In the genomic region with DNA sequence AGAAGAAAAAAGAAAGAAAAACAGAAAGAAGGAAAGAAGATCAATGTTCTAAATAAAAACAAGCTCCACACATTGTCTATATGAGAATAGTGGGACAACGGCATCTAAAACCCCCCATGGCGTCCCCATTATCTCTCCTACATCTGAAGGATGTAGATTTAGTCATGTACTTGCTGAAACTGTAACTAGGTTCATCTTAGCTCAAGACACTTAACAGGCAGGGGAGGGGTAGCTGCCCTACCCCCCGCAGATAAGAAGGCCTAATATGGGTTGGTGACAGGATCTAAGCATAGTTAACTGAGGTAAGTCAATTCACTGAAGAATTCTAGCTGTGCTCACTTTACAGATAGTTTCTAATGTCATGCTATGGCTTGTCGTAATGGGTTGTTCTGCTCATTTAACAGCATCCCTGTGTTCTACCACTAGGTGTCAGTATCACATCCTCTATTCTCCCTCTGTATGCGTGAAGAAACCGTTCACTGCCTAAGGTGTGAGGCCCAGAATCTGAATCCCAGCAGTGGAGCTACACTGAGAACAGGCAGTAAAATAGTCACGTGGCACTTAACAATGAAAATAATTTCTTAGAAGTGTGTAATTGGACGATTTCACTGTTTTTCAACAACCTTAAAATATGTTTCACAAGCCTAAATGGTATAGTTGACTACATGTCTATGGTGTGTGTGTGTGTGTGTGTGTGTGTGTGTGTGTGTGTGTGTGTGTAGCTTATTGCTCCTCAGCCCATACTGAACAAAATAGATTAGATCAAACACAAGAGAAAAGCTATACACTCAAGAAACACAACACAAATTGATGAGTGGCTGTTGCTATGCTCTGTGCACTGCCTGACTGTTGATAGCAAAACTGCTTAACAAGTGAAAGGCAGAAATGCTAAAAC, we compare ENCODE assay signal across 8 mouse cellular contexts. TPM values are rescaled to one million over a fixed set of nuclear protein-coding genes. Genes with fewer than 3 reads are reported as not detected.
DNase-seq lines count a peak whose midpoint lies in the region; ATAC-seq and TF ChIP-seq lines count a peak whose summit lies in the region.

No protein-coding gene starts in this region.

- in situ Hi-C loops in CH12.LX (cut with MboI; ENCODE audit: low pct_ligation_motif_present, low pct_unique_long_range_greater_than_20kb, low sequenced_read_pairs) = loop anchor here (25.0 kb wide), 1 partner anchor 497 kb away; no protein-coding TSS in a partner anchor

- no peak overlapping the region; the same call in 1 of the 2 replicates for H3K9ac ChIP-seq in CH12.LX (ENCODE audit: insufficient read depth, low read depth)
- H3K9ac ChIP-seq in heart, embryonic 12.5 days = no peak overlapping the region

- H3K27me3 ChIP-seq in CH12.LX (replicated peaks) = no peaks in the 10 kb centered on the region
- no peaks in the 10 kb centered on the region for H3K27me3 ChIP-seq in heart, embryonic 12.5 days (replicated peaks)
- no peaks in the 10 kb centered on the region for H3K27me3 ChIP-seq in splenic B cell, adult 2 months (ENCODE audit: control insufficient read depth, insufficient read depth, low read length, poor library complexity, severe bottlenecking)

- TF ChIP-seq POLR2A in CH12.LX (IDR thresholded peaks at IDR 0.05; ENCODE audit: low read depth, low read length) = no peak

- TF ChIP-seq EP300 in CH12.LX (IDR thresholded peaks at IDR 0.05; ENCODE audit: low read length) = no peak

- peak; percentile 89 for TF ChIP-seq RAD21 in CH12.LX (IDR thresholded peaks at IDR 0.05; ENCODE audit: low read depth, low read length)

- H3K4me2 ChIP-seq in CH12.LX (ENCODE audit: insufficient read depth, low read depth, poor library complexity, severe bottlenecking) = peak overlapping the region; percentile 95
- no peak overlapping the region for H3K4me2 ChIP-seq in heart, embryonic 12.5 days

- H3K27ac ChIP-seq in CH12.LX (ENCODE audit: insufficient read depth, low read depth) = no peak overlapping the region
- no peak overlapping the region for H3K27ac ChIP-seq in heart, embryonic 12.5 days (ENCODE audit: poor library complexity, severe bottlenecking)

- no peaks in the 10 kb centered on the region for H3K9me3 ChIP-seq in CH12.LX (replicated peaks; ENCODE audit: low read length)
- H3K9me3 ChIP-seq in heart, embryonic 12.5 days (replicated peaks) = no peaks in the 10 kb centered on the region

- 12% methylated on average over 8 of the region's 8 CpGs for WGBS in heart, embryonic 12.5 days

- dilution Hi-C loops in CH12.LX (cut with MboI; ENCODE audit: extremely low pct_ligation_motif_present, extremely low pct_unique_long_range_greater_than_20kb, low sequenced_read_pairs) = no loop called here

- TF ChIP-seq CTCF in CH12.LX (conservative IDR thresholded peaks at IDR 0.05 in 1 of 2, IDR thresholded peaks at IDR 0.05 in 1 of 2; ENCODE audit: low read depth in 2 of 2, low read length in 2 of 2) = peak; percentile 90 to 93

- peaks cover 0 to 7% of the 10 kb centered on the region in 2 experiments; a peak in 2 of 4 replicates for H3K4me1 ChIP-seq in CH12.LX (ENCODE audit: control insufficient read depth in 1 of 2, insufficient read depth in 2 of 2)
- H3K4me1 ChIP-seq in heart, embryonic 12.5 days (replicated peaks) = 0 out of 2 replicates have a peak, but pooled peaks cover 4% of the 10 kb centered on the region

- no peaks in the 10 kb centered on the region for H3K36me3 ChIP-seq in CH12.LX (replicated peaks in 1 of 2; ENCODE audit: control insufficient read depth in 1 of 2, insufficient read depth in 1 of 2, low read length in 1 of 2)
- no peaks in the 10 kb centered on the region for H3K36me3 ChIP-seq in heart, embryonic 12.5 days
- no peaks in the 10 kb centered on the region for H3K36me3 ChIP-seq in splenic B cell, adult 2 months (ENCODE audit: control insufficient read depth, insufficient read depth, low read length, poor library complexity, severe bottlenecking)

- no peaks in the 10 kb centered on the region for H3K79me2 ChIP-seq in CH12.LX (replicated peaks; ENCODE audit: control insufficient read depth, extremely low read depth, insufficient read depth, poor library complexity, severe bottlenecking)

- peak; percentile 8 for DNase-seq in adrenal gland, postnatal 10 days
- DNase-seq in adrenal gland, postnatal 4 days (ENCODE audit: low spot score in 2 of 2) = no peak
- peak; percentile 85 for DNase-seq in CH12.LX (ENCODE audit: extremely low read depth)
- DNase-seq in cerebellum, postnatal 10 days = peak; percentile 48 to 64
- DNase-seq in kidney, postnatal 36 days = peak; percentile 22 to 32
- peak; percentile 91 for DNase-seq in splenic B cell, adult 2 months (ENCODE audit: low read depth, low spot score)

- H3K4me3 ChIP-seq in CH12.LX (replicated peaks in 1 of 3; ENCODE audit: low read depth in 2 of 3, low read length in 2 of 3, poor library complexity in 1 of 3) = no peak overlapping the region
- no peak overlapping the region for H3K4me3 ChIP-seq in heart, embryonic 12.5 days

- ATAC-seq in heart, embryonic 12.5 days (ENCODE audit: insufficient number of reproducible peaks, low FRiP score) = peak; percentile 72; the same call in 1 of the 2 replicates
- peak; percentile 99 for ATAC-seq in megakaryocyte, adult 5-6 weeks (ENCODE audit: poor library complexity, severe bottlenecking)

TF ChIP-seq in CH12.LX, 34 proteins besides CTCF, POLR2A, EP300 and RAD21:
- no peak for TF ChIP-seq ETS1 (conservative IDR thresholded peaks at IDR 0.05; ENCODE audit: low read depth, low read length)
- 0 out of 2 replicates have a peak, but pooled peaks have one; percentile 33 for TF ChIP-seq BHLHE40 (IDR thresholded peaks at IDR 0.05; ENCODE audit: low read depth, low read length)
- TF ChIP-seq ZC3H11A (IDR thresholded peaks at IDR 0.05; ENCODE audit: low read depth, low read length) = peak; percentile 44; the same call in 1 of the 2 replicates
- TF ChIP-seq MEF2A (IDR thresholded peaks at IDR 0.05; ENCODE audit: borderline replicate concordance, low read depth, low read length) = no peak
- TF ChIP-seq IRF4 (IDR thresholded peaks at IDR 0.05; ENCODE audit: low read depth, low read length) = no peak; the same call in 1 of the 2 replicates
- no peak for TF ChIP-seq CHD2 (IDR thresholded peaks at IDR 0.05; ENCODE audit: low read length)
- no peak for TF ChIP-seq ZKSCAN1 (IDR thresholded peaks at IDR 0.05; ENCODE audit: borderline replicate concordance, low read depth, low read length)
- peak; percentile 24; the same call in 1 of the 2 replicates for TF ChIP-seq USF1 (IDR thresholded peaks at IDR 0.05; ENCODE audit: low read depth, low read length)
- TF ChIP-seq SMC3 (IDR thresholded peaks at IDR 0.05; ENCODE audit: low read depth, low read length) = peak; percentile 88
- no peak for TF ChIP-seq TCF12 (IDR thresholded peaks at IDR 0.05; ENCODE audit: low read depth, low read length)
- no peak for TF ChIP-seq UBTF (IDR thresholded peaks at IDR 0.05; ENCODE audit: low read depth, low read length)
- peak; percentile 87 for TF ChIP-seq MAX (IDR thresholded peaks at IDR 0.05; ENCODE audit: low read length)
- no peak for TF ChIP-seq HCFC1 (IDR thresholded peaks at IDR 0.05; ENCODE audit: low read depth, low read length)
- no peak for TF ChIP-seq JUN (IDR thresholded peaks at IDR 0.05; ENCODE audit: insufficient read depth, low read depth, low read length)
TF ChIP-seq in CH12.LX: peak in this region for 5.

RNA-seq across cellular contexts. Expression of a gene that starts 23.7 kb away (rescaled TPM):
- 1 to 10 TPM; 5.3 to 6.2 TPM for total RNA-seq in adrenal gland, postnatal 10 days (2021)
- 1 to 10 TPM; 3.8 to 5.4 TPM for total RNA-seq in adrenal gland, postnatal 4 days (2021)
- total RNA-seq in CH12.LX (2012; rRNA removed) (12.4 and 12.7 TPM in 2 replicates), CH12.LX (2014; rRNA removed) (24.3 and 31.8 TPM in 2 replicates)
- polyA plus RNA-seq in CH12.LX (2012; ENCODE audit: insufficient read length, low read depth) = 17.4 and 18.1 TPM in 2 replicates
- 0.98 and 1.7 TPM in 2 replicates for polyA plus RNA-seq in heart, embryonic 12.5 days (2016; fragmentation: Nextera tagmentation; extraction: Ambion mirVana)
- 153 and 188 TPM in 2 replicates for total RNA-seq in megakaryocyte, adult 5-6 weeks (2015)
- 269 and 296 TPM in 2 replicates for total RNA-seq in megakaryocyte, adult 5-6 weeks (2017)

RNA-seq across cellular contexts. Expression of a gene that starts 48.9 kb away (rescaled TPM):
- total RNA-seq in adrenal gland, postnatal 10 days (2021) = under 1 TPM; 0.45 to 0.54 TPM
- under 1 TPM; 0.14 to 0.17 TPM for total RNA-seq in adrenal gland, postnatal 4 days (2021)
- total RNA-seq in CH12.LX (2012; rRNA removed) (0.34 and 0.38 TPM in 2 replicates), CH12.LX (2014; rRNA removed) (0.72 and 0.81 TPM in 2 replicates)
- polyA plus RNA-seq in CH12.LX (2012; ENCODE audit: insufficient read length, low read depth) = 0.78 and 0.80 TPM in 2 replicates
- polyA plus RNA-seq in heart, embryonic 12.5 days (2016; fragmentation: Nextera tagmentation; extraction: Ambion mirVana) = 0.28 and 0.57 TPM in 2 replicates
- total RNA-seq in megakaryocyte, adult 5-6 weeks (2015) = not detected in 2 replicates
- total RNA-seq in megakaryocyte, adult 5-6 weeks (2017) = not detected in 2 replicates

Comparison
In these comparisons a context has a peak if more than half of its experiments do, and no peak if none do; other contexts are left out.
1. DNase-seq: peak in adrenal gland, postnatal 10 days (single experiment), CH12.LX (single experiment), cerebellum, postnatal 10 days (2 of 2), kidney, postnatal 36 days (2 of 2) and splenic B cell, adult 2 months (single experiment); none in adrenal gland, postnatal 4 days (0 of 2).
2. RNA of a gene that starts 23.7 kb away (total RNA-seq): 153 to 296 TPM in megakaryocyte, adult 5-6 weeks; 12.4 to 31.8 TPM in CH12.LX, 5.3 to 6.2 TPM in adrenal gland, postnatal 10 days and 3.8 to 5.4 TPM in adrenal gland, postnatal 4 days; every median in the first group is over 4 times any median in the second.